Mouse (Mus musculus) heart, postnatal 4 days (tissue): ENCODE data around the gene Hebp2. TPM values are rescaled to one million over a fixed set of nuclear protein-coding genes. Genes with fewer than 3 reads are reported as not detected.

Source experiments
- DNase-seq: peaks from one replicate; pipeline ENCODE4 v3.0.0; 2021
- total RNA-seq, 2 experiments: library from RNA; stranded (reverse); gene quantifications; 2 replicates each; pipeline ENCODE4 v1.2.3; 2021

Hebp2 gene
- total RNA-seq, 2 experiments from 2014 or later, result 4.4 to 5.5 TPM

DNA sequence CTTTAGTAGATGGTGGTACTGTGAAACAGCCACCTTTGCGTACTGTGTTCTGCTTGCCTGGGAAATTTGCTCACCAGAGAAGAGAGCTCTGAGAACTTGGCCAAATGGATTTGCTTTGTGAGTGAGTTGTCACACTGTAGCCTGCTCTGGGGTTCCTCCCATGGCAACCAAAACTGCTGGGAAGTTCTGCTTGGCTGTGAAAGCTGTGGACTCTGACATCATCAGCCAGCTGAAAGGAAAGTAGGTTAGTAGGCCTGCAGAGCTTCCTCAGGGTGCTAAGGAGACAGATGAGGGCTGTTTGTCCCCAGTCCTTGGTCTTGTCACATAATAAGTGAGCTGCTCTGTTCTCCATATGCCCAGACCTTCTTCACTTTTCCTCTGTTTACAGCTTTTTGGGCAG lies 37.3 kb downstream of the Hebp2 start:
- DNase-seq, result peak; percentile 28

DNA sequence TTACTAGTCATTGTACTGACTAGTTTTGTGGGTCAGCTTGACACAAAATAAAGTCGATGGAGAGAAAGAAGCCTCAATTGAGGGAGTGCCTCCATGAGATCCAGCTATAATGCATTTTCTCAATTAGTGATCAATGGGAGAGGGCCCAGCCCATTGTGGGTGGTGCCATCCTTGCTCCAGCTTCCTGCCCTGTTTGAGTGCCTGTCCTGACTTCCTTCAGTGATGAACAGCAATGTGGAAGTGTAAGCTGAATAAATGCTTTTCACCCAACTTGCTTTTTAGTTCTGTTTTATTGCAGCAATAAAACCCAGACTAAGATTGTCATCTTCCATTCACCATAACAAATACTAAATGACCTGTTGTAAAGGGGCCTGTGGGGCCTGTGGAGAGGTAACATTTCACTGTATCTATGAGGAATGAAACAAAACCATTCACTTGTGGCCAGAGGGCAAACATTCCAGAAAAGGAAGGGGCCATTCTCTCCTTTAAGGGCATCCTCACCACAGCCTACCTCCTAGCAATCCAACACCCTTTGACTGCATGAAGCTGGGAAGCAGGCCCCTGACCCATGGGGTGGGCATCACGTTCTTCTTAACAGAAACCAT lies 37.9 kb downstream of the Hebp2 start:
- no peak for DNase-seq

DNA sequence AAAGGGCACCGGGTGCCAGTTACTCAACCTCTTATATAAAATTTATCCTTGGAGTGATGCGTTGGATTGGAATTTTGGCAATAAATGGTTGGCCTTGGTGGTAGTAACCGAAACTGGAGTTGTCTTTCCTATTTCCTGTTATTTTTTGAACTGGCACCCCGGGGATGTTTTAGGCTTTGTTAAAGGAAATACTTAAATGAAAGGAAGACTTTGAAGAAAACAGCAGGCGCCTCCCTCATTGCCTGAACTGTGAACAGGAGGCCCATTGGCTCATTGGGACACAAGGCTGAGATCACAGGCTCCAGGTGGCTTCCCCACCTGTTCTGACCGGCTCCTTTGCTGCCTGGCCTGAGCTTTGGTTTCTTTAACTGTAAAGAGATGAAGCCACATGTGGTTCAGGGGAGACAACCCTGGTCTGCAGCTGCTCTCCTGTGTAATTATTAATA lies 39.4 kb downstream of the Hebp2 start:
- DNase-seq, result no peak

DNA sequence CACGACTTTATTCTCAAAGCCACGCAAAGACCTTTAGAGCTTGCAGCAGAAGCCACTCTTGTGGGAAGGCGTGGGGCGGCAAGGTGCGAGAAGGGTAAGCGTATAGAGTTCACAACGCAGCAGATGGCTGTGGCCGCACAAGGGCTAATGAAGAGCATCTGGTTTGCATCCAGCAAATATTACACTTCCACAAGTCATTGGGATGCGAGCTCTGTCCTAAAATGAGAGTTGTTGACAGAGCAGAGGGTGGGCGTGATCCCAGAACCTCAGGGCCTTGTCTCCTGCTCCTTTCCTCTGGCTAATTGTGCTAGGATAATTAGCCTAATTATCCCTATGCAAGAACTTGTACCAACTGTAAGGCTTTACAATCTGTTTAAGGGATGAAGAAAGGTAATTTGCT lies 40.2 kb downstream of the Hebp2 start:
- DNase-seq, result no peak

DNA sequence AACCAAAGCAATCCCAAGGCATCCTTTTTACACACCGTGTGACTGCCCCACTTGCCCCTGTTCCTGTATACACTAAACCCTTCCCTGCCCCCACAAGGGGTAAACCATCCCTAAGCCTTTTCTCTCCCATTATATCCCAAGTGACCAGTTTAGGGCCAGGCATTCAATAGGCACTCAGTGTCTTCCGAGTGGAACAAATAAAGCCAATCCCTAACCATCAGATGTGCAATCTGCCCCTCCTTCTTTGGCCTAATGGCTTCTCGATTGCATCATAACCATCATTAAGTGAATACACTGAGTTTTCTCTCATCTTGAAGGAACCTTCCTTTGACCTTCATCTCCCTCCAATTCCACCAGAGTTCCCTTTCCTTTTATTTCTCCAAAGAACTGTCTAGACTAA lies 43.9 kb downstream of the Hebp2 start:
- no peak for DNase-seq

DNA sequence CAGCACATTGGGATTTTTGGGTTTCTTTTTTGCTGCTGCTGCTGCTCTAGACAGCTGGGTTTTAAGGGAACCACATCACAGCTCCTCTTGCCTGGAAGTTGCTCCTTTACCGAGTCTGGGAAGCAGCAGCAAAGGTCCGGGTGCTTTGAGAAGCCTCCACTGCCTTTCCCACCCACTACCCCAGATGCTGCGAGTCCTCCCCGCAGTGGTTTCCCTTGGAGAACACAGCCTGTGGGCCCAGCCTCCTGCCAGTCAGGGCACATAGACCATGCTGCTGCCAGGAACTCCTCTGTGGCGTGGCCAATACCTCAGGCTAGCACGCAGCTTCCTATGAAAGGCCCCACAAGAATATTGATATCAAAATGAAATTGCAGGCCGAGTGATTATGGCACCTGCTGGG lies 48.8 kb downstream of the Hebp2 start:
- no peak for DNase-seq

DNA sequence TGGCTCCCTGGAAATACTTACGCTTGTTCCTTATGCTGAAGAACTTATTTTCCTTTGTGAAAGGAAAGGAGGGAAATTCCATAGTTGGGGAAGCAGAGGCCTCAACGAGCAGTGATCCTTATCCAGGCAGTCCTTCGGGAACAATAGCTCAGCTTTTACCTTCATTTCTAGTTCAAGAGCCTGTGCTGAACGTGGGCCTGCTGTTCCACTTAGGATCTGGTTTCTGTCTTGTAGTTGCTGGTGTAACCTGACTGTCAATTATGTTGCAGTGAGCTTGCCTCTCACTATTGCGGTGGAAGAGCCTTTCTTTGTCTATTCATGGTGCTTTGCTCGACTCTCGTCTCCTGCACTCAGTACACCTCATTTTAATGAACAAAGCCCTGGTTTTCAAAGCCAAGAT lies 51.6 kb downstream of the Hebp2 start:
- DNase-seq, result no peak

DNA sequence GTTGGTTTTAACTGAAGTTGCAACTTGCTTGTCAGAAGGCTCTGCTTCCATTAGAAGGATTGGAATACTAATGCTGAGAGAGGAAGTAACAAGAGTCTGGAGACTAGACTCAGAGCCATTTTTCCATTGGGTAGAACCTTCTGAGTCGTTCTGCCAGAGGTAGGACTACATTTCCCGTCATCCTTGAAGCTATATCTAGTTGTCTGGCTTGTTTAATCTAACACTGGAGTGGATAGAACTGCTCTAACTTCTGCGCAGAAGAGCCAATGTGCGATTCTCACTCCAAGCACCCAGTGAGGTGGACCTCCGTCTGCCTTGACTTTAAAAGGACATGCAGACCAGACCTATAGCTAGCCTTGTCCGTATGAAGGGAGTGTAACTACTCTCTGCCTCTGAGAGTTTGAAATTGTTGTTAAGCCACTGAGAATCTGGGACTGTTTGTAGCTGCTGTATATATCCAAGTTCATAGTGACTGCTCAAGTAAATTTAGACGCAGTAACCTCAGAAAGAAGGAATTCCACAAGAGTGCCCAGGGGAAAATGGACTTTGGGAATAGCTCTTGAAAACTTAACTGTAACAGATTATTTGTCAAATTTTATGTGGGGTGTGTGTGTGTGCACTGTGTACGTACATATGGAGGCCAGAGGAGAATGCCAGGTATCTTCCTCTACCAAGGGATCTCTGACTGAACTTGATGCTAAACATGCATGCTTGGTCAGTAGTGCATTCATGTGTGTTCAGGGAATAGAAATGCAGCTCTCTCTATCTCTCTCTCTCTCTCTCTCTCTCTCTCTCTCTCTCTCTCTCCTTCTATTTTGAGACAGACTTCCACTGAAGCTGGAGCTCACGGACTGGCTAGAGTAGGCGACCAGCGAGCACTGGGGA lies 52.6 kb downstream of the Hebp2 start:
- peak; percentile 18 for DNase-seq

DNA sequence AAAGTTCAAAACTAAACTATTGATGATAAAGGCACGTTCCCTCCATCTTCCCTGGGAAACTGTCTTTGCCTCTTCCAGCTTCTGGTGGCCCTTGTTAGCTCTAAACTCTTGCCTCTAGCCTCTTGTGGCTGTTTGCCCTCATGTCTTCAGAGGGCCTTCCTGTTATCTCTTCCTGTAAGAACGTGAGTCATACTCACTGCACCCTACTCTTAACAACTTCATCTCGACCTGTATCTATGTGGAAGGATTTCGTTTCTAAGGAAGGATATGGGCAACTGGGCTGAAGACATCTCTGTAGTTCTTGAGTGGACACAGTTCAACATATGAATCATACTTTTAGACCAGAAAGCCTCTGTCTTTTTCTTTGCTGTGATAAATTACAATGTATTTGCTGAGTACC lies 53.9 kb downstream of the Hebp2 start:
- no peak for DNase-seq

DNA sequence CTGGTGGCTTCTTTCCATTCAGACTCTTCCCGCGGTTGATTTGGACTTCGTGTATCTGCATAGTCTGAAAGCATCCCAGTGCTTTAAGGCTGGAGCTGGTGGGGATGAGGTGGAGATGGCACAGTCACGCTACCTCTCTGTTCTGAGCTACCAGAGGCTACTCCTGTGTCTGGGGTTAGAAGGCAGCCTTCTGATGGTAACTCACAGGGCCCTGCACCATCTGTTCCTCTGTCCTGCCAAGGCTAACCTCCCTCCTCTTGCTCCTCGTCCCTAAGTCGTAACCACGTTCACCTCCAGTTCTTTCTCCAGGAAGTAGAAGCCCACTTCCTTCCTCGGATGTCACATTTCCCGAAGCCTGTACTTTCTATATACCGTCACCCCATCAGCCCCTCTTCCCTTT lies 55.9 kb downstream of the Hebp2 start:
- DNase-seq, result no peak

Other genes starting within 250 kb of the Hebp2 start
- gene Nhsl1, start 227.1 kb downstream of the Hebp2 start, total RNA-seq, result 10 to 100 TPM; 29.3 to 37.9 TPM
- gene Arfgef3, start 197.9 kb upstream of the Hebp2 start, total RNA-seq, result 1 to 10 TPM; 2.1 TPM
- not detected for gene Gm4922, start 240.7 kb upstream of the Hebp2 start, total RNA-seq